Mouse (Mus musculus): ENCODE data around the gene Slc25a31. TPM values are rescaled to one million over a fixed set of nuclear protein-coding genes. Genes with fewer than 3 reads are reported as not detected.

Gene Slc25a31
- under 1 TPM; 0.22 to 0.24 TPM for total RNA-seq (2021)

DNA sequence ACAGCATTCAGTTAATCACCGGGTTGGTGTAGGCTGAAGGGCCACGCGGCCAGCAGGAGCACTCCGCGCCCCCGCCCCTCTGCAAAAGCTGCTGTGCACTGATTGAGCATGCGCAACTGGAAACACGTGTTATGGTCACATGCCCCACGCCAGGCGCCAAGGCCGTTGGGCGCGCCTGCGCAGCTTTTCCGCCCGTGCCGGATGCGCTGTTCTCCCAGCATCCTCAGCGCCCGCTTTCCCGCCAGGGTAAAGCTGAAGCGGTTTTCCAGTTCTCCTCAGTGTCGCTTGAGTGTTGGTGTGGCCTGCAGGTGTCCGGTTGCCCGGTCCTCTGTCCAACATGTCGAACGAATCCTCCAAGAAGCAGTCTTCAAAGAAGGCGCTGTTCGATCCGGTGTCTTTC, at the start of gene Slc25a31:
Gene Slc25a31 (plus strand): TSS at position 201 of the 400 bp plus-strand sequence.
- no peak for DNase-seq
- intact Hi-C loops (cut with DNase I), result no loop called here

DNA sequence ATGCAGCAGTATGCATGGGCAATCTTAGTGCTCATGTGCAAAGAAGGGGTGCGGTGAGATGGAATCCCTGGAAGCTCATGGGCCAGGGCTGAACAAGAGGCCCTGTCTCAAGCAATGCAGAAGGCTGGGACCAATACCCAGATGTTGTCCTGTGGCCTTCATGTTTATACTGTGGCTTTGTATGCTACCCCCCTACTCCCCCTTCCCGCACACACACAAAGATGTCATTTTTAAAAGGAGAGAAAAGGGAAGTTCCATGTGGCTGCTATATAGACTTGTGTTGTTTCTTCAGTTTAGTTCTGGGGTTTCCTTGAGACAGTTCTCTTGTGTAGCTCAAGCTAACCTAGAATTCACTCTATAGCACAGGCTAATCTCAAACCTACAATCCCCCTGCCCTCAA, 48.4 kb upstream of the Slc25a31 start:
- intact Hi-C loops (cut with DNase I), result no loop called here

DNA sequence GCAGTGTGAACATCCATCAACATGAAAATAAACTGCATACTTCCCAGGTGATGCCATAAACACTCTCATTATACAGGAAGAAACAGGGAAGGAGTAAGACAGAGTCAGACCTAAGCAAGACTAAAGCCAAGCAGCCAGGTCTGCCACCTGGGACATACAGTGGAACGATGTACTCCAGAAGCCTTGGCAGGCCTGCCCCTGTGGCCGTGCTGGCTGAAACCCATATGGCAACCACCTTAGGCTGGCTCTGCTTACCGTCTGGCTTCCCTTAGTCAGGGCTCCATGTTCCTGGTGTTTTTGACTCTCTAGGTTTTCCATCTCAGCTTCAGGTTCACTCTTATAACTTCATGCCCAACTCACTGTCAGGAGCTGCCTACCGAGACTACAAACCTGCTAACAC, 42.5 kb upstream of the Slc25a31 start:
- intact Hi-C loops (cut with DNase I), result no loop called here

More for the DNA sequence above, 48.4 kb upstream of the Slc25a31 start:
- no peak for DNase-seq

DNA sequence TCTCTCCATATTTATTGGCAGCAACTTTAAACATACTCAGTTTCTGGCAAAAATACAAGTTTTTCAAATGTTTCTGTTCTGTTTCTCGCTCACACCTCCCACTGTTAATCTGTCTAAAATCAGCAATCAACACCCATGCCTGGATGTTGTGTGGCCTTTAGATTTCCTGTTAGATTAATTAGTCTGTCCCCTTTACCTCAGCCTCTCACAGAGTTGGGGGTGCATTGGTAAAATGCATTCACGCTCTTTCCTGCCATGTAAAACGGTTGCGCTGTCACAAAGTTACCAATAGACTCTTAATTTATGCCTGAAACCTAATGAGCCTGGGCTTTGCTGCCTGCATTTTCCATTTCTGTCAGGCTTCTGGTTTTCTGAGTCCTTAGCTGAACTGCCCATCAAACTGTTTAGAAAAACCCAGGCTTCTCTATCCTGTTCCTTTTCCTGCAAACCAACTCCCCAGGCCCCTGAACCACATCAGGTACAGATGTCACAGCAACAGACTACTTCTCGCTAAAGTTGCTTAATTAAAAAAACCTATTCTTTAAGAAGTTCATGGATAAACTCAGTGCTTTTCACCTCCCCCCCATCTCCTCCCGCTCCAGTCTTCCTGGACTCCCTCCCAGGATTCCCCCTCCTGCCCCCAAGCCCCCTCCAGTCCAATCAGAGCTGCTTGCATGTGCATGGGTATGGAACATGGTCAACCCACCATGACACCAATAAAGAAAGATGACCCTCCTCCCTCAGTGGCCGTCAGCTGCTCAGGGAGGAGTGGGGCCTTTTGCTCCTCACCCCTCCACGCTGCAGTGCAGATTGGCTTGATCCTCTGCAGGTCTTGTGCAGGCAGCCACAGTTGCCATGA, 41.6 kb upstream of the Slc25a31 start:
- intact Hi-C loops (cut with DNase I), result no loop called here
- no peak for DNase-seq

More for the DNA sequence above, 42.5 kb upstream of the Slc25a31 start:
- peak; percentile 36 for DNase-seq

DNA sequence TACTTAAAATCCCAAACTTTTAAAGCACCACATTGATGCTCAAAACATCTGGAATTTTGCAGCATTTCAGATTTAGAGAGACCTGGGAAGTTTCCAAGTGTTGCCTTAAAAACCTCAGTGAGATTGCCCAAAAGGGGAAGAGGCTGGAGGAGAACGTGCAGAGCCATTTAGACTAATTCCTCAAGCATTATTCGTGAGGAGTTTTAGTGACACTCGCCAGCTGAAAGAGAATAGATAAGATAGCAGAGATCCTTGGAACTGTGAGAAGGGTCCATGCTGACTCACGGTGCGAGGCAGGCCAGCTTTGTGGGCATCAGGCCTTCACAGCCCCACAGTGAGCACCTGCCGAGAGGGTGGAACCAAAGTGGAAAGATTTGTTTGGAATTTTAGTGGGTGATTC, 39.8 kb upstream of the Slc25a31 start:
- no peak for DNase-seq
- intact Hi-C loops (cut with DNase I), result no loop called here

DNA sequence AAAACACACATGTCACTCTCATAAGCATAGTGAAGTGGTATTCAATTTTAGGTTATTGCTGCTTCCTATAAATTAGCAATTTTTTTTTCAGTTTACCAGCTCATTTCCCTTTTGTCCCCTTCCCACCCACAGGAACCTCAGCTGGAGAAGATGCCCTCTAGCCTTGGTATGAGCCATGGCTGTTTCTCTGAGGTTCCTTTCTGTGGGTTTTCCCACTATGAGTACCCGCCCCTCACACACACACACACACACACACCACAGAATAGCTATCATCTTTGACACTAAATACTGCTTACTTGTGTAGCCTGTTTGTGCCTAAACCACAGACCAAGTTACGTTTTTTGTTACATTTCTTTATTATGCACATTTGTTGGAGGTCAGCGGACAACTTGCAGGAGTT, 39.3 kb upstream of the Slc25a31 start:
- DNase-seq, result no peak
- intact Hi-C loops (cut with DNase I), result no loop called here

DNA sequence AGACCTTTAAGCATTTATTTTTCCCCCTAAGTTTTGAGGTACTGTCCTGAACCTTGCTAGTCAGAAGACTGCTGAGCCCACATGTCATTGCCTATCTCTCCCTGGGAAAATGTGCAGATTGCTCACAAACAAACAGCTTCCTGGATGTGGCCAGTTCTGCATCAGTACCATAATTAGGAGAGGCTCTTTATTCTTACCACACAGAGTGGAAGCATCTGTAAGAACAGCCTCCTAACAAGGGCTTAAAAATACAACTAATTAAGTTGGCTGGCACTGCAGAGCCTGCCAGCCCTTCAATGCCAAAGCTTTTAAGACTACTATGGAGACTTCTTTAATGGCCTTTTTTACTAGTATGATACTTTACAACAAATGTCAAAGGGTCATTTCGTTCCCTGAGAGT, 35.1 kb upstream of the Slc25a31 start:
- DNase-seq, result no peak
- intact Hi-C loops (cut with DNase I), result no loop called here

DNA sequence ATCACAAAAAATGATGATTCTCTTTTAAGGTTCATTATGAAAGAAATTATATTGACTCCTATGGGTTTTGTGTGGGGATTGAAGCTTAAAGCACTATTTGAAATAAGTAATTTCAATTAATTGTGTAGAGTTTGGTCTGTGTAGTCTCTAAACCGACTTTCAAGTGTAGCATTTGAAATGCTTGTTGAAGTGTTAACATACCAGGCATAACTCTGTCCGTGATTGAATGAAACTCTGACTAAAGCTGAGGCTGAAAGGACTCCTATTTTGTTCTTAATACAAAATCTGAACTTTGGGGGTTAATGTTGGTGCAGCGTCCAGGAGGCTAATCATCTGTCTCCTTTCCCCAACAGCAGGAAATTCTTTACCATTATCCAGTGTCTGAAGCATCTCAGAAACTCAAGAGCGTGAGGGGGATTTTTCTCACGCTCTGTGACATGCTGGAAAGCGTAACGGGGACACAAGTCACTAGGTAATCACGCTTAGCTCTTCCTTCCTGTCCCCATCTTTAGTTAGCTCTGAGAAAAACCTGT, 33.7 kb upstream of the Slc25a31 start:
- DNase-seq, result no peak
- intact Hi-C loops (cut with DNase I), result no loop called here

DNA sequence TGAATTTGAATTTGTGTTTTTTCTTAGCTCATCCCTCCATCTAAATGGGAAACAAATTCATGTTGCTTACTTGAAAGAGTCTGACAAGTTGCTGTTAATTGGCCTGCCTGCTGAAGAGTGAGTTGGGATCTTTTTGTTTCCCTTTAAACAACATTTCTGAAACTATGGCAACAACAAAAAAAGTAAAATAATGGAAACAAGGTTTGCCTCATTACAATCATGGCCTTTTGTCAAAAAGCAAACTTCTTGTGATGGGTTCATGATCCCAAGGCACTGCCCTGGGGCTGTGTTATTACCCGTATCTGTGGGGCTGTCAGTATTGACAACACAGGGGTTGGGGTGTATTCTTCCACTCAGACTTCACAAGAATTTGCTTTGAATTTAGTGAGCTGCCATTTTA, 29.8 kb upstream of the Slc25a31 start:
- intact Hi-C loops (cut with DNase I), result no loop called here
- DNase-seq, result no peak

DNA sequence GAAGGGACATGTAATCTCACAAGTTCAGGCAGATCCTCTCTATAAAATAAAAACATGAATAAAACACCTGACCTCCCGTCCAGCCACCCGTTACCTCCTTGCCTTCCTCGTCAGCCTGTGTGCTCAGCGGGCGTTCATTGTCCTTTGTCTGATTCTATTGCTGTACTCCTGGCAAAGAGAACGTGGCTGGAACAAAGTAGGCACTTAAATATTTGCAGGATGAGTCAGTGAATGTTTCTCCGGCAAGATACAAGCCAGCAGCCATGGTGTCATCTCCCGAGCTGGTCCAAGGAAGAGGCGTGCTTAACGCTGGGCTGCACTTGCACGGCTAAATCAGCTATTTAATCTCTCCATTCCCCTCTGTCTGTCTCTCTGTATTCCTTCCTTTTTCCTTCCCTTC, 26.3 kb upstream of the Slc25a31 start:
- intact Hi-C loops (cut with DNase I), result no loop called here
- DNase-seq, result no peak

DNA sequence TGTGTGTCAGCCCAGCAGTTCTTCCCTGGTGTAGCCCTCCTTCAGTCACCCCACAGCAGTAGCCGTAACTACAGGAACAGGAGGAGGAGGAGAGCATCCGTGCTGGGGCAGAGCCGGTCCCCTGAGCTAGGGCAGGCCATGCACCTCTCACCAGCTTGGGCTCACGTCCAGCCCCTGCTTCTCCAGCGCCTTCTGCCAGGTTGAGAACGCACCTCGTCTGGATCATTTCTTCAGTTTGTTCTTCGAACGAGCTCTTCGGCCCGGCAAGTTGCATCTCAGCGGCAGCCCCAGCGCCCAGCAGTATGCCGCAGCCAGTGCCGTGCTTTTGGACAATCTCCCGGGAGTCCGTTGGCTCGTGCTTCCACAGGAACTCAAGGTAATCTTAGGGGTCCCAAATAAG, 25.5 kb upstream of the Slc25a31 start:
- DNase-seq, result peak; percentile 10
- intact Hi-C loops (cut with DNase I), result no loop called here

DNA sequence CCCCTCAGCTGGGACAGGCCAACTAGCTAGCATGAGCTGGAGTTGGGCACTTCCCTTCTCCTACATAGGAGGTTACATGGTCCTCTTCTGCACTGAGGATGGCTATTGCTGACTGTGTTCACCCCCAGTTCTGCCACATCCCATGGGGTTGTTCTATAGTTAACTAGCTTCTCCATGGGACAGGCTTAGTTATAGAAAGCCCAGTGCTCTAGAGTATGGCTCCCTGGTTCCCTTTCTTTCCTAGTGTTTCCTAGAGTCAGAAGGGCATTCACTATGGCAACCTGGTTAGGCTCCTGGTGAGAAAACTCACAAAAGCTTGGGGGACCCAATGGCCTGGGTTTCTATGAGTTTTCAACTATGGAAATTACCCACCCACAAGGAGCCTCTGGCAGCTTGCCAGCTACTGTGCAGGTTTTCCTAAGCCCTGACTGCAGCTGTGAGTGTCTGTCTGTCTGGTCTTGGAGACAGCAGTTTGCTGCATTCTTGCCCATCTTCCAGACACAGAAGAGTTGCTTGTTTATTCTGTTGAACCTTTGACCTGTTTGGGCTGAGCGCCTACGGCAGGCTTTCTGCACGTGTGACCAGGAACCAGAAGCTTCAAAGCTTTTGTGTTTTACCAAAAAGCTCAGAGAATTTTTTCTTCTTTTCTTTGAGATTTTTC, 22.7 kb upstream of the Slc25a31 start:
- DNase-seq, result peak; percentile 52

DNA sequence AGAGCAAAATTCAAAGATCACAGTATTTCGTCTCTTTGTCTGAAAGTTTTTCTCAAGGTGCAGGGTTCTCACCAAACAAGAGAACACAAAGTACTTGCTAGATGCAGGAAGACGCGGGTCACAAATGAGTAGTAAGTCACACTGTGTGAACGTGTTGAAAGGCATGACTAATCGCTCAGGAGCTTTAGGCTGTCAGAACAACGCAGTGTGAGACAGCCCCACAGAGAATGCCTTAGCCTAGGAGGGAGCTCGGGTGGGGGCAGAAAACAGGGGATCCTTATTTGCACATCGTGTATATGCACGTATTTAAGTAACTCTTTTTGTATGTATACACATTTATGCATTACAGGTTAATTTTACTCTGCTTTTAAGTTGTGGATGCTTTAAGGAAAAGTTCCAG, 21.8 kb upstream of the Slc25a31 start:
- DNase-seq, result no peak
- intact Hi-C loops (cut with DNase I), result no loop called here

More for the DNA sequence above, 22.7 kb upstream of the Slc25a31 start:
- intact Hi-C loops (cut with DNase I), result no loop called here

DNA sequence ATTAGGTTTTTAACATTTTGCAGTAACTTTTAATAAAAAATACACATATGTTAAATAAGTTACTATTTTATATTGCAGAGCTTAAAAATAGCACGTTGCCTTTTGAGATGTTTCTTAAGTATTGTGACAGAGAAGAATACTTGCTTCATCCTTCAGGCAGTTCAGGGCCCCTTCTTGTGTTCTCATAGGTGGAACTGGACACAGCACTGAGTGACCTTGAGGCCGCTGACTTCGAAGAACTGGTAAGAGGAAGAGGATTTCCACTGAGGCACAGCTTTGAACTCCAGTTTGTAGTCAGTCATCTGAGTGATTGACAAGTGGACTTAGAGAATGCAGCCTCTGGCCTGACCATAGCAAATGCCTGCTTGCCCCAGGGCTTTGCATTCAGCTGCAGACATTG, 21.1 kb upstream of the Slc25a31 start:
- intact Hi-C loops (cut with DNase I), result no loop called here
- DNase-seq, result no peak

DNA sequence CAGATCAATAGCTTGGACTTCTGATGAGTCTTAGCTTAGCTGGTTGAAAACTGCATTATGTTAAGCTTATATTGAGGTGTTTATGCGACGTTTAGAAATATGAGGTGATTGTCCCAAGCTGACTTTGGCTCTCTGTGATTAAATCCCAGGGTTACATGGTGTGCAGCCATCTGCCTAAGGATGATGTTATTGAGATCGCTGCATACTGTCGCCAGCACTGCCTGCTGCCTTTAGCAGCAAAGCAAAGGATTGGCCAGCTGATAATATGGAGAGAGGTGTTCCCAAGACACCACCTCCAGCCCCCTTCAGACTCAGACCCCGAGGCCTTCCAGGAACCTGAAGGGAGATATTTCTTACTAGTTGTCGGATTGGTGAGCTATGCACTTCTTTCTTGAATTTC, 17.1 kb upstream of the Slc25a31 start:
- intact Hi-C loops (cut with DNase I), result no loop called here
- DNase-seq, result peak; percentile 38

DNA sequence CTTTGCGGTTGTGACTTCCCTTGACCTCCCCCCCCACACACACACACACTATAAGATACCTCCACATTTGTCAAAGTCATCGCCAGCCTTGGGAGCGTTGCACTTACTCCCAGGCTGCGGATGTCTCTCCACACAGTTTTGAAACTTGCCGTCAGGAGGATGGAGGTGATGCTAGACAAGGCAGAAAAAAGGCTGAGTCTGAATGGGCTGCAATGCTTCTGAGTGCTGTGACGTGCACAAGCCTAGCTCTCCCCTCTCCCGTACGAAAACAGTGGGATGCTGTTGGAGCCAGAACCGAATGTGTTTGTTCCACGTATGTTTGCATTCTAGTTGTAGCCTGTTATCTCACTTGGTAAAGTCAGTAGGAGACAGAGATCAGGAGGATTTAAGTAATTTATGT, 15.2 kb upstream of the Slc25a31 start:
- intact Hi-C loops (cut with DNase I), result no loop called here
- DNase-seq, result no peak

DNA sequence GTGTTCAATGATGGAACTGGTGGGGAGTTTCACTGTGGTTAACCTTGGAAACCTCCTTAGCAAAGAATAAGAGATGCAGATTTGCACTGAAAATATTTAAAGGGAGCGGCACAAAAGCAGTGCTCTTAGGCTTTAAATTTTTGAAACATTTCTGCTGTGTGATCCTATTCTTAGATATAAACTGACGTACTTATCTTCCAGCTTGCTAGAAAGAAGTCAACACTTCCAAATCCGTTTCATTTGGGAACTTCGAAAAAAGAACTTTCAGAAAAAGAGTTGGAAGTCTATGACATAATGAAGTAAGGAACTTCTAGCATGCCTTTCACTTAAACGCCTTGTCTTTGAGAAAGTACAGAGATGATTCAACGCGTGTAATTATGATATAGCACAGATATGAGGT, 14.7 kb upstream of the Slc25a31 start:
- intact Hi-C loops (cut with DNase I), result no loop called here
- DNase-seq, result no peak

DNA sequence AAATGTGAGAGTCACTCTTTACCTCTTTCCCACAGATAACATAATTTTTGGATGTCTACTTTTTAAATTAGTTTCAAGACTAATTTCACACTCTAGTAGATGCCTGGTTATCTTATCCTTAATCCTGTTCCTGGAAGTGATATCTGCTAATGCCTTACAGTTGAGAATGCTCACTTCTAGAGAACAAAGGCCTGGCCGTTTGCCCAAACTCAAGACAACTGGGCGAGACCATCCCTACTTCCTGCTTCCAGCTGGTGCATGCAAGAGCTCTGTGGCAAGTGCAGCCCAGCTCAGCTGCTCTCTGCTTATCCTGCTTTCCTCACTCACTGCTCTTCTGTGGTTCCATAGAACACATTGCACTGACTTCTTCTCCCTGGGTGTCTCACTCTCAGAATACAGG, 14.2 kb upstream of the Slc25a31 start:
- peak; percentile 54 for DNase-seq

DNA sequence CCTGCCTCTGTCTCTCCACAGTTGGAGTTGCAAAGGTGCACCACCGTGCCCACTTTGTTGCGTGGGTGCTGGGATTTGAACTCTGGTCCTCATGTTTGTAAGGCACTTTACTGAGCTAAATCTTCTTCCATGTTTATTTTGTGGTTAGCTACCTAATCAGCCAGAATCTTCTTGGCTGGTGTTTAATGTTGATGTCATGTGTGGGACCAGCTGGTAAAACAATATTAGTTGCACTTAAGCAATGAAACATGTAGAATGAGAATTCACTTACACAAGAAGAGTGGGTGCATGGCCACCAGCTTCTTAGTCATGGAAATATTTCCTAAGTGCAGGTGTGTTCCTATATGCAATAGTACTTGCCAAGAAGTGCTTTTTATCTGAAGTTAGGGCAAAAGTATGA, 13.5 kb upstream of the Slc25a31 start:
- intact Hi-C loops (cut with DNase I), result no loop called here
- no peak for DNase-seq

More for the DNA sequence above, 14.2 kb upstream of the Slc25a31 start:
- intact Hi-C loops (cut with DNase I), result no loop called here

DNA sequence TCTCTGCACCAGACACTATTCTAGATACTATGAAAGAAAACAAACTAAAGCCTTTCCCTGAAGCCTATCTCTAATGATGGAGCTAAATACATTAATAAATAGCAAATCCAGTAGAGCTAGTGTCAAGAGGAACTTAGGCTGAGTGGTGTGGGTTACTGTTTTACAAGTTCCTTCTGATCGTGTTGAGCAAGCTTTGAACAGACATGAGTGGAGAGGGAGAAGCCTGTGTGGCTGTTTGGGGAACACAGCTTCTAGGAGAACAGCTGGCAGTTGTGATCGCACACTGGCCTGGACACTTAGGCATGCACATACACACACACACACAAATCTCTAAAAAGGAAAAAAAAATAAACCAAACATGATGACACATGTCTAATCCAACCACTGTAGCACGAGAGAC, 9.8 kb upstream of the Slc25a31 start:
- intact Hi-C loops (cut with DNase I), result no loop called here
- DNase-seq, result no peak

DNA sequence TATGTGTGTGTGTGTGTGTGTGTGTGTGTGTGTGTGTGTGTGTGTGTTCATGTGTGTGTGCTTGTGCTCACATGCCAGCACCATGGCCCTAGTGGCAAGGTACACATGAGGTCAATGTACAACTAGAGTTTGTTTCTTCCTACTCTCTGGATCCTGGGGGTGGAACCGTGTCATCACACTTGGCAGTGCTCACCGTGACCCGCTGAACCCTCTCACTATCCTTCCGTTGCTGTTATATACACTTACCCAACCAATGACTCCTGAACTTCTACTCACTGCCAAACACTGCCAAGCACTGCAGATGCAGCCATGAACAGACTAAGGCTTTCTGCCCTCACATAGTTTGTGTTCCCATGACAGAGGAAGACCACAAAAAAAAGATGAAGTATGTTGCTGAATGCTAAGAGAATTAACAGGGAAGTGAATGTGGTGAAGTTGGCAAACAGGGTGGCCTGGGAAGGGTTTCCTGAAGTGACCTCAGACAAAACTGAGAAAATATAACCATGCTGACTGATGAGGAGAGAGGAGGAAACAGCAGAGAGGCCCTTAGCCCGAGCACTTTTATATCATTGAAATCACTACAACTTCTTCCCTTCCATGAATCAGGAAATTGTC, 3.7 kb upstream of the Slc25a31 start:
- DNase-seq, result no peak
- intact Hi-C loops (cut with DNase I), result no loop called here

DNA sequence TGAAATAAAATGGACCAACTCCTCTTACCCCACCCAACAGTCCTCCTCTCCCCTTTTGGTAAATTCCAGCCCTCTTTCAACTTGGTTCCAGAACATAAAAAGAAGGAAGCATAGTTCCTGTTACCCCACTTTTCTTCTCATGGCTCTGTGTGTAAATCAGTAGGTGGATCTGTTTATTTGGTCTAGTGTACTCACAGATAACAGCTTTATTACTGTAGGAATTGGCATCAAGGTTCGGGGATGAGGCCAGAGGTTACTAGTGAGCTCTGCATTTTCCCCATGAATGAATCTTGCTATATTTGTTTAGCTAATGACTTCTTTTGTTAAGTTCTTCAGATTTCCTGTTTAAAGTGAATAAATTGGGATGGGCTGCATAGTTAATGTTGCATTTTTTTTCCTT, 7.4 kb downstream of the Slc25a31 start:
- intact Hi-C loops (cut with DNase I), result no loop called here
- no peak for DNase-seq
